Mouse (Mus musculus) C2C12 (cell line): ENCODE results near the gene Syf2. TPM values are rescaled to one million over a fixed set of nuclear protein-coding genes. Genes with fewer than 3 reads are reported as not detected.
A peak's percentile ranks its signal among the peaks of the same experiment; 100 is the strongest.

ENCODE experiments used
- H3K27me3 ChIP-seq: one replicate; pipeline ENCODE4 v1.6.1; 2011; ENCODE audit not compliant: control insufficient read depth, insufficient read depth, insufficient read length
- H3K36me3 ChIP-seq: one replicate; pipeline ENCODE4 v1.6.1; 2011; ENCODE audit not compliant: control insufficient read depth, insufficient read depth
- H3K4me3 ChIP-seq: one replicate; pipeline ENCODE4 v1.5.1; 2011; ENCODE audit warnings: mild to moderate bottlenecking, control low read depth; ENCODE audit not compliant: poor library complexity, insufficient read depth, severe bottlenecking
- H3K79me2 ChIP-seq: one replicate; pipeline ENCODE4 v1.6.1; 2011; ENCODE audit not compliant: control insufficient read depth, insufficient read depth
- H3K79me3 ChIP-seq: one replicate; pipeline ENCODE4 v1.6.1; 2011; ENCODE audit warnings: low read depth, control low read depth
- H3ac ChIP-seq: one replicate; pipeline ENCODE3; 2011; ENCODE audit warnings: low read depth; ENCODE audit not compliant: control insufficient read depth, insufficient read length
- CEBPB ChIP-seq: IDR thresholded peaks from one replicate; pipeline ENCODE4 v1.6.1; 2011; ENCODE audit warnings: low read depth, mild to moderate bottlenecking, control low read depth, moderate library complexity
- CTCF ChIP-seq: IDR thresholded peaks from one replicate; pipeline ENCODE4 v1.5.1; 2011; ENCODE audit not compliant: control insufficient read depth, insufficient read depth, insufficient read length
- FOSL1 ChIP-seq: IDR thresholded peaks from one replicate; pipeline ENCODE4 v1.8.0; 2011; ENCODE audit warnings: mild to moderate bottlenecking, low read length; ENCODE audit not compliant: poor library complexity, insufficient read depth, severe bottlenecking
- MAX ChIP-seq: IDR thresholded peaks from one replicate; pipeline ENCODE4 v1.6.1; 2011; ENCODE audit warnings: mild to moderate bottlenecking, control low read depth
- MYOD1 ChIP-seq: IDR thresholded peaks from one replicate; pipeline ENCODE4 v1.6.1; 2011; ENCODE audit warnings: low read depth; ENCODE audit not compliant: control insufficient read depth, insufficient read length
- MYOG ChIP-seq: IDR thresholded peaks from one replicate; pipeline ENCODE4 v1.6.1; 2011; ENCODE audit not compliant: control insufficient read depth, insufficient read length; ENCODE audit errors: extremely low read depth
- USF1 ChIP-seq: IDR thresholded peaks from one replicate; pipeline ENCODE4 v1.6.1; 2011; ENCODE audit warnings: low read depth, mild to moderate bottlenecking, control low read depth, moderate library complexity
- polyA plus RNA-seq: library from polyadenylated mRNA; unstranded; fragments of >200 nt; fragmentation: generic; extraction: Trizol; gene quantifications from one replicate; pipeline ENCODE4 v1.2.1, GENCODE M21; 2012; ENCODE audit warnings: missing spikeins

Gene Syf2
- polyA plus RNA-seq, 1 experiment, result 48.6 TPM

- Histone ChIP-seq H3K79me3 (no peaks in the 10 kb centered on the region), H3K79me2 (no peaks in the 10 kb centered on the region), H3K27me3 (no peaks in the 10 kb centered on the region), H3K36me3 (no peaks in the 10 kb centered on the region), H3K4me3 (no peak overlapping the region), H3ac (no peak overlapping the region)
- TF ChIP-seq USF1 (no peak), FOSL1 (no peak), MYOG (no peak), CTCF (peak; percentile 22), CEBPB (no peak), MAX (no peak), MYOD1 (no peak)
Observed at GRCm38 (mm10) chr4:134975261-134975928, 44.7 kb downstream of the Syf2 start.

DNA sequence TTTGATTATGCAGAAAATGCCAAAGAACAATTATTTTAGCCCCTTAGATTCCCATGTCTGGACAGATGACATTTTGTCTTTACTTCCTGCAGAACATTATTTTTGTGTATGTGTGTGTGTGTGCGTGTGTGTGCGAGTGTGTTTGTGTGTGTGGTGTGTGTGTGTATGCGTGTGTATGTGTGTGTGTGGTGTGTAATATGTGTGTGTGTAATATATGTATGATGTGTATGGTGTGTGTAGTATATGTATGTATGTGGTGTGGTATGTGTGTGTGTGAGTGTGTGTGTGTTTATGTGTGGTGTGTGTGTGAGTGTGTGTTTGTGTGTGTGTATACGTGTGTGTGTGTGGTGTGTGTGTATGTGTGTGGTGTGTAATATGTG lies 45.2 kb downstream of the Syf2 start:
- no peaks in the 10 kb centered on the region for H3K79me2 ChIP-seq
- H3K27me3 ChIP-seq, result no peaks in the 10 kb centered on the region
- TF ChIP-seq MAX (no peak), FOSL1 (no peak), MYOG (no peak), CTCF (no peak), CEBPB (no peak), MYOD1 (no peak), USF1 (no peak)
- no peak overlapping the region for H3K4me3 ChIP-seq
- no peaks in the 10 kb centered on the region for H3K36me3 ChIP-seq
- no peaks in the 10 kb centered on the region for H3K79me3 ChIP-seq
- H3ac ChIP-seq, result no peak overlapping the region

GRCm38 (mm10) chr4:134978930-134979329 lies 48.2 kb downstream of the Syf2 start:
- Histone ChIP-seq H3K27me3 (no peaks in the 10 kb centered on the region), H3K36me3 (no peaks in the 10 kb centered on the region), H3ac (no peak overlapping the region), H3K79me2 (no peaks in the 10 kb centered on the region), H3K79me3 (no peaks in the 10 kb centered on the region), H3K4me3 (no peak overlapping the region)
- TF ChIP-seq MYOG, result no peak
- no peak for TF ChIP-seq USF1
- TF ChIP-seq MYOD1, result no peak
- no peak for TF ChIP-seq CTCF
- TF ChIP-seq MAX, result no peak
- no peak for TF ChIP-seq FOSL1
- TF ChIP-seq CEBPB, result no peak

GRCm38 (mm10) chr4:134981959-134982431 lies 51.3 kb downstream of the Syf2 start:
- no peaks in the 10 kb centered on the region for H3K36me3 ChIP-seq
- no peak overlapping the region for H3K4me3 ChIP-seq
- H3K79me2 ChIP-seq, result no peaks in the 10 kb centered on the region
- no peak for TF ChIP-seq USF1
- TF ChIP-seq FOSL1, result no peak
- no peak for TF ChIP-seq CEBPB
- TF ChIP-seq MAX, result no peak
- TF ChIP-seq CTCF, result no peak
- TF ChIP-seq MYOD1, result no peak
- no peak for TF ChIP-seq MYOG
- H3K27me3 ChIP-seq, result no peaks in the 10 kb centered on the region
- H3ac ChIP-seq, result no peak overlapping the region
- no peaks in the 10 kb centered on the region for H3K79me3 ChIP-seq

- Histone ChIP-seq H3ac (no peak overlapping the region), H3K27me3 (no peaks in the 10 kb centered on the region), H3K79me3 (no peaks in the 10 kb centered on the region), H3K79me2 (no peaks in the 10 kb centered on the region), H3K4me3 (no peak overlapping the region), H3K36me3 (no peaks in the 10 kb centered on the region)
- TF ChIP-seq FOSL1, result no peak
- no peak for TF ChIP-seq USF1
- no peak for TF ChIP-seq MYOG
- no peak for TF ChIP-seq CEBPB
- no peak for TF ChIP-seq MAX
- TF ChIP-seq MYOD1, result no peak
- no peak for TF ChIP-seq CTCF
Observed at GRCm38 (mm10) chr4:134983136-134983535, 52.4 kb downstream of the Syf2 start.

DNA sequence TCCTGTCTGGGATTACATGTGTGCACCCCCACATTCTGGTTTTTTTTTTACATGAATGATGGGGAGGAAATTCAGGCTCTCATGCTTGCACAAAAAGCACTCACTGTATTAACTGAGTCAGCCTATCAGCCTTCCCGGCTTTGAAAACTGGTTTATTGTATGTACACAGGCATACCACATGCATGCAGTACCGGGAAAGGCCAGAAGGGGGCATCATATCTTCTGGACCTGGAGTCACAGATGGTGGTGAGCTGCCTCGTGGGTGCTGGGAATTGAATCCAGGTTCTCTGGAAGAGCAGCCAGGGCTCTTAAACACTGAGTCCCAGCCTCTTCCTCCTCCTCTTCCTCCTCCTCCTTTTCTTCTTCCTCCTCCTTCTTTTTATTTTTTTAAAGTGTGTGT lies 53.9 kb downstream of the Syf2 start:
- Histone ChIP-seq H3K36me3 (no peaks in the 10 kb centered on the region), H3K4me3 (no peak overlapping the region), H3ac (no peak overlapping the region), H3K79me3 (no peaks in the 10 kb centered on the region), H3K27me3 (no peaks in the 10 kb centered on the region), H3K79me2 (no peaks in the 10 kb centered on the region)
- TF ChIP-seq MYOD1, result no peak
- no peak for TF ChIP-seq USF1
- TF ChIP-seq MAX, result no peak
- no peak for TF ChIP-seq FOSL1
- TF ChIP-seq CEBPB, result no peak
- no peak for TF ChIP-seq CTCF
- no peak for TF ChIP-seq MYOG
